In genomic region chr13:112529893-112530292, GRCm38 (mm10) we compare ENCODE assay signal across 8 mouse cellular contexts.
DNase-seq lines count a peak whose midpoint lies in the region; ATAC-seq lines count a peak whose summit lies in the region.

No protein-coding gene starts in this region.

- H3K4me2 ChIP-seq in embryonic facial prominence, embryonic 11.5 days (ENCODE audit: low read depth, low read length), result no peak overlapping the region
- H3K4me2 ChIP-seq in liver, embryonic 16.5 days (ENCODE audit: low read depth, low read length), result no peak overlapping the region
- H3K4me2 ChIP-seq in neural tube, embryonic 15.5 days, result no peak overlapping the region

- DNase-seq in CD4-positive helper T cell, adult 2 months (ENCODE audit: low read depth, low spot score), result peak; percentile 66
- DNase-seq in adrenal gland, postnatal 25 days, result peak; percentile 78
- DNase-seq in embryonic facial prominence, embryonic 11.5 days (ENCODE audit: low spot score), result peak; percentile 82
- peak; percentile 66 for DNase-seq in heart, adult 8-10 months (ENCODE audit: low spot score)
- peak; percentile 85 for DNase-seq in kidney, postnatal 14 days
- DNase-seq in testis, postnatal 14 days (ENCODE audit: low spot score), result peak; percentile 30

- H3K27ac ChIP-seq in embryonic facial prominence, embryonic 11.5 days (replicated peaks; ENCODE audit: low read depth, low read length), result no peak overlapping the region
- no peak overlapping the region for H3K27ac ChIP-seq in liver, embryonic 16.5 days (ENCODE audit: low read length)
- no peak overlapping the region for H3K27ac ChIP-seq in neural tube, embryonic 15.5 days (replicated peaks)

- no peak for ATAC-seq in embryonic facial prominence, embryonic 11.5 days (replicated peaks; ENCODE audit: insufficient number of reproducible peaks, low FRiP score, low TSS enrichment, low read depth)
- ATAC-seq in liver, embryonic 16.5 days (ENCODE audit: low read depth), result peak; percentile 7; the same call in 1 of the 2 replicates
- ATAC-seq in neural tube, embryonic 15.5 days (ENCODE audit: low FRiP score), result 0 out of 2 replicates have a peak, but pooled peaks have one; percentile 31

- H3K36me3 ChIP-seq in embryonic facial prominence, embryonic 11.5 days (replicated peaks; ENCODE audit: control insufficient read depth, insufficient read depth, low read depth, low read length), result no peaks in the 10 kb centered on the region
- H3K36me3 ChIP-seq in liver, embryonic 16.5 days (ENCODE audit: control insufficient read depth, insufficient read depth), result no peaks in the 10 kb centered on the region
- H3K36me3 ChIP-seq in neural tube, embryonic 15.5 days, result no peaks in the 10 kb centered on the region

- no peak overlapping the region for H3K4me3 ChIP-seq in embryonic facial prominence, embryonic 11.5 days (ENCODE audit: low read depth, low read length)
- H3K4me3 ChIP-seq in liver, embryonic 16.5 days (ENCODE audit: low read depth, low read length), result no peak overlapping the region
- H3K4me3 ChIP-seq in neural tube, embryonic 15.5 days (replicated peaks), result no peak overlapping the region

- no peak overlapping the region for H3K9ac ChIP-seq in embryonic facial prominence, embryonic 11.5 days (replicated peaks; ENCODE audit: low read length)
- no peak overlapping the region for H3K9ac ChIP-seq in liver, embryonic 16.5 days (ENCODE audit: low read depth, low read length)
- H3K9ac ChIP-seq in neural tube, embryonic 15.5 days (replicated peaks), result no peak overlapping the region

- no peaks in the 10 kb centered on the region for H3K4me1 ChIP-seq in embryonic facial prominence, embryonic 11.5 days (ENCODE audit: control insufficient read depth, insufficient read depth, low read length)
- H3K4me1 ChIP-seq in liver, embryonic 16.5 days (ENCODE audit: control insufficient read depth, low read depth, low read length), result no peaks in the 10 kb centered on the region; the same call in 1 of the 2 replicates
- 0 out of 2 replicates have a peak, but pooled peaks cover 3% of the 10 kb centered on the region for H3K4me1 ChIP-seq in neural tube, embryonic 15.5 days

- H3K9me3 ChIP-seq in embryonic facial prominence, embryonic 11.5 days (replicated peaks; ENCODE audit: control insufficient read depth, low read length), result no peaks in the 10 kb centered on the region
- H3K9me3 ChIP-seq in liver, embryonic 16.5 days (replicated peaks; ENCODE audit: control insufficient read depth, low read length), result no peaks in the 10 kb centered on the region
- no peaks in the 10 kb centered on the region for H3K9me3 ChIP-seq in neural tube, embryonic 15.5 days (replicated peaks)

- H3K27me3 ChIP-seq in embryonic facial prominence, embryonic 11.5 days (ENCODE audit: control insufficient read depth, insufficient read depth, low read length), result no peaks in the 10 kb centered on the region
- no peaks in the 10 kb centered on the region for H3K27me3 ChIP-seq in liver, embryonic 16.5 days (ENCODE audit: control insufficient read depth, insufficient read depth, low read depth, low read length)
- no peaks in the 10 kb centered on the region for H3K27me3 ChIP-seq in neural tube, embryonic 15.5 days (replicated peaks)

- 36% methylated on average over 3 of the region's 3 CpGs for WGBS in embryonic facial prominence, embryonic 11.5 days
- WGBS in liver, embryonic 16.5 days (ENCODE audit: insufficient replicate concordance), result 18% methylated on average over 3 of the region's 3 CpGs
- 41% methylated on average over 3 of the region's 3 CpGs for WGBS in neural tube, embryonic 15.5 days

Comparison
In these comparisons a context has a peak if more than half of its experiments do, and no peak if none do; other contexts are left out.
1. DNase-seq: peak in every context shown above with its lines; median percentile 85 in kidney, postnatal 14 days; 82 in embryonic facial prominence, embryonic 11.5 days; 78 in adrenal gland, postnatal 25 days; 66 in CD4-positive helper T cell, adult 2 months; 66 in heart, adult 8-10 months; 30 in testis, postnatal 14 days.